Mouse (Mus musculus): ENCODE data around the gene Gabpb2. TPM values are rescaled to one million over a fixed set of nuclear protein-coding genes. Genes with fewer than 3 reads are reported as not detected.

The Gabpb2 gene
- polyA plus RNA-seq, 1 experiment from 2014 or later = 14.7 TPM

Small RNA genes lying within 50 kb of the gene (microRNA-seq; reads per million reads assigned to microRNA genes)
- not detected for gene Mir8099-1

Other genes with a start within 250 kb of the Gabpb2 start
- 25.6 and 26.1 TPM in 2 replicates for gene Pi4kb, start 243.2 kb downstream of the Gabpb2 start, polyA plus RNA-seq (2016; fragmentation: Nextera tagmentation; extraction: Ambion mirVana)
- 28.7 and 31.3 TPM in 2 replicates for gene Zfp687, start 202.5 kb downstream of the Gabpb2 start, polyA plus RNA-seq (2016; fragmentation: Nextera tagmentation; extraction: Ambion mirVana)
- 295 TPM in 2 replicates for gene Psmd4, start 175.3 kb downstream of the Gabpb2 start, polyA plus RNA-seq (2016; fragmentation: Nextera tagmentation; extraction: Ambion mirVana)
- 24.4 and 24.9 TPM in 2 replicates for gene Pip5k1a, start 111.0 kb downstream of the Gabpb2 start, polyA plus RNA-seq (2016; fragmentation: Nextera tagmentation; extraction: Ambion mirVana)
- gene Vps72, start 106.9 kb downstream of the Gabpb2 start, polyA plus RNA-seq (2016; fragmentation: Nextera tagmentation; extraction: Ambion mirVana) = 221 and 227 TPM in 2 replicates
- 0.57 and 1.0 TPM in 2 replicates for gene Tmod4, start 93.4 kb downstream of the Gabpb2 start, polyA plus RNA-seq (2016; fragmentation: Nextera tagmentation; extraction: Ambion mirVana)
- gene Scnm1, start 83.9 kb downstream of the Gabpb2 start, polyA plus RNA-seq (2016; fragmentation: Nextera tagmentation; extraction: Ambion mirVana) = 73.4 and 75.0 TPM in 2 replicates
- gene Lysmd1, start 83.8 kb downstream of the Gabpb2 start, polyA plus RNA-seq (2016; fragmentation: Nextera tagmentation; extraction: Ambion mirVana) = 18.2 and 19.4 TPM in 2 replicates
- 2.0 and 2.3 TPM in 2 replicates for gene Tnfaip8l2, start 75.6 kb downstream of the Gabpb2 start, polyA plus RNA-seq (2016; fragmentation: Nextera tagmentation; extraction: Ambion mirVana)
- gene Sema6c, start 57.5 kb downstream of the Gabpb2 start, polyA plus RNA-seq (2016; fragmentation: Nextera tagmentation; extraction: Ambion mirVana) = 24.2 and 26.4 TPM in 2 replicates
- 82.3 and 86.8 TPM in 2 replicates for gene Cdc42se1, start 10.8 kb upstream of the Gabpb2 start, polyA plus RNA-seq (2016; fragmentation: Nextera tagmentation; extraction: Ambion mirVana)
- 24.9 and 32.9 TPM in 2 replicates for gene Mllt11, start 14.3 kb upstream of the Gabpb2 start, polyA plus RNA-seq (2016; fragmentation: Nextera tagmentation; extraction: Ambion mirVana)
- gene Gm128, start 23.7 kb upstream of the Gabpb2 start, polyA plus RNA-seq (2016; fragmentation: Nextera tagmentation; extraction: Ambion mirVana) = 0.49 and 0.70 TPM in 2 replicates
- gene Bnipl, start 33.3 kb upstream of the Gabpb2 start, polyA plus RNA-seq (2016; fragmentation: Nextera tagmentation; extraction: Ambion mirVana) = 1.8 and 2.5 TPM in 2 replicates
- gene Mindy1, start 63.4 kb upstream of the Gabpb2 start, polyA plus RNA-seq (2016; fragmentation: Nextera tagmentation; extraction: Ambion mirVana) = 43.3 TPM in 2 replicates
- 25.7 and 26.4 TPM in 2 replicates for gene Prune1, start 64.2 kb upstream of the Gabpb2 start, polyA plus RNA-seq (2016; fragmentation: Nextera tagmentation; extraction: Ambion mirVana)
- gene Anxa9, start 89.3 kb upstream of the Gabpb2 start, polyA plus RNA-seq (2016; fragmentation: Nextera tagmentation; extraction: Ambion mirVana) = 1.3 and 1.6 TPM in 2 replicates
- 155 and 156 TPM in 2 replicates for gene Cers2, start 96.9 kb upstream of the Gabpb2 start, polyA plus RNA-seq (2016; fragmentation: Nextera tagmentation; extraction: Ambion mirVana)
- gene Setdb1, start 139.3 kb upstream of the Gabpb2 start, polyA plus RNA-seq (2016; fragmentation: Nextera tagmentation; extraction: Ambion mirVana) = 61.8 and 63.6 TPM in 2 replicates
- gene 4930558C23Rik, start 184.9 kb upstream of the Gabpb2 start, polyA plus RNA-seq (2016; fragmentation: Nextera tagmentation; extraction: Ambion mirVana) = not detected in 2 replicates
- 51.5 and 53.6 TPM in 2 replicates for gene Arnt, start 216.5 kb upstream of the Gabpb2 start, polyA plus RNA-seq (2016; fragmentation: Nextera tagmentation; extraction: Ambion mirVana)